Mouse (Mus musculus) layer of hippocampus, postnatal 14 days (tissue): ENCODE measurements at regions not wholly inside any gene's neighbourhood (a gene's known extent, or its start where the extent isn't known, plus 50 kb on each side); places are given as distances from the start of the nearest gene placed in this dataset.
"Not testable (repeated sequence)": the region's sequence is repeated elsewhere in the genome, so short reads cannot be mapped to it uniquely, and the experiment has no call there.

Source experiments
- DNase-seq, 2 experiments: peaks; one replicate each; pipeline ENCODE4 v3.0.0; 2021 to 2022; ENCODE audit warnings: low spot score in 2 of 2, mixed read lengths in 1 of 2

DNA sequence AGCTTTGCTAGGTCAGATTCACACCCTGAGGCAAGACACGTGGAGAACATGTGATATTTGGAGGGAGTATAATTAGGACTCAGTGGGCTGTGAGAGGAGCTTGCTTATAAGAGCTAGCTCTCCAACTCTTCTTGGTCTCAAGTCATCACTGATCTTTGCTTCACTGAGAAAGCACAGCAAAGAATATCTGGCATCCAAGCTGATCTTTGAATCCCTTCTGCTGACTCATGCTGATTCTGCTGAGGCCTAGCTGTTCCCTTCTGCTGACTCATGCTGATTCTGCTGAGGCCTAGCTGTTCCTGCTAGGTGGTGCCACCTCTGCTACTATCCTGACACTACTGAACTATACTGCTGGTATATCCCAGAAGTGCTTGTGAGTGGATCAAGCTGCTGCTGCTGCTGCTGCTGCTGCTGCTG lies 639.0 kb upstream of the Slc8a1 start:
- no peak for DNase-seq

DNA sequence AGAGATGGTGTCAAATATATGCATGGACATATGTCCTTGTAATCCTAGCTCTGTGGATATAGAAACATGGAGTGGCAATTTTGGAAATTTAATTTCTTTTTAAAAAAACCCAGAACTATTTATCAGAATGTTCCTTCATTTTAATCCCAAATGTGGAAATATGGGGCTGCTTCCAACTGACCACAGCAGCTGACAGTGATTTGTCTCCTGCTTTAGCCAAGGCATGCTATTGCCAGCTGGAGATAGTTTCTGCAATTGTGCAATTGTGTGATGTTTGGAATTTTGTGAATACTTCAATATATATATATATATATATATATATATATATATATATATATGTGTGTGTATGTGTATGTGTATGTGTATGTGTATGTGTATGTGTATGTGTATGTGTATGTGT lies 629.7 kb upstream of the Slc8a1 start:
- no peak for DNase-seq

DNA sequence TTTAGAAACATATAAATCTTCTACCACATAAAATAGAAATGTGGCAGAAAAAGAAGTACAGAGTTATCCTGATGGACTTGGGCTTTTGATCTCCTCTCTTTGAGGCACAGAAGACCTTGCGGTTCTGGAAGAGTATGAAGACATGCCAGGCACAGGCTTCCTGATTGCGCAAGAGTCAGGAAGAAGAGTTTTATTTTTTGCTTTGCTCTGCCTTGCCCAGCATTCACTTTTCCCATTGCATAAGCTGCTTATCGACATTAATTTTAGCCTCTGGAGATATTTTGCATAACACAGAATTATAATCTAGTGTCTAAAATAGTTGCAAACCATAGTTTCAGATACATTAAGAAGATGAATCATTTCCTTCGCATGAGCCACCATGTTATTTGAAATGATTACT lies 627.8 kb upstream of the Slc8a1 start:
- DNase-seq, result no peak

DNA sequence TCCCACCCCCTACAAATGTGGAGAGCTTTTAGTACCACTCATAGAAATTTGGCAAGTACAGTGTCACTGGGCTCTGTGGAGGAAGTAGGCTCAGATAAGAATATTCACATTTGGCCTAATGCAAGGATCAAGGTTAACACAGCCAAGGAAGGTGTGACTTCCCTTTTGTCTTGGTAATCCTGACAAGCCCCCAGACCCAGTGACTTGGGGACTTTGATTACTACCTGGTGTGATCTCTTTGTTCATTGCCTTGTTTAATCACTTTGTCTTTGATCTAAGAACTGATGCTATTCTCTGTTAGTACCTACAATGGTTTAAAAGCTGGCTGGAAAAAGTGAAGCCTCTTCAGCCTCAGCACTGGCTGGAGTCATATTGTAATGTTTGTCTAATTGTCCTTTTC lies 610.5 kb upstream of the Slc8a1 start:
- no peak for DNase-seq

DNA sequence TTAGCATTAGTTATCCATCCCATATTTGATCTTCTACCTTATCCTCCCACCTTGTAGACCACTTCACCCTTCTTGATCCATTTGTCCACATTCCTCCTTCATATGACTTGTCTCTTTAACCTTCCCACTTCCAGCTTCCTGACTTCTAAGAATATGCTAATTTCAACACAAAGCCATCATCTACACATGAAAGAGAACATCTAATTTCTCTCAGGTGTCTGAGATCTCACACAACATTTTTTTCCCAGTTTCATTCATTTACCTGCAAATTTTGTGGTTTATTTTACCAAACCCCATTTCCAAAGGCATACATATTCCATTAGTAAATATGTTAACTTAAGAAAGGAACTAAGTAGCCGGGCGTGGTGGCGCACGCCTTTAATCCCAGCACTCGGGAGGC lies 593.3 kb upstream of the Slc8a1 start:
- no peak for DNase-seq

DNA sequence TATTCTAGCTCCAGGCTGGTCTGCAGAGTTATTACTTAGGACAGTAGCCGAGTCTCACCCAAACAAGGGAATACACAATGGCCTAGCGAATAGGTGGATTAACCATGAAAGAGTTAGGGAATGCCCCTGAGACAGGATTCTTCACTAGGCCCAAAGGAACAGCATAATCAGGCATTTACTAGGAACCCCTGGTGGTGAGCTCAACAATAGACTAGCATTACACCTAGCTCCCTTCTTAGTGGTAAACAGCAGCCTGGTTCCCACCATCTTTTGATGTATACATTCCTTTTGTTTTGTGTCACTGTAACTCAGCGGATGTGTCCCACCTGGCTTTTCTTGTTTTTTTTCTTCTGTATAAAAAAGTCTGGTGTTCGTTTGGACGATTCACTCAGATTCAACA lies 574.0 kb upstream of the Slc8a1 start:
- DNase-seq, result no peak

DNA sequence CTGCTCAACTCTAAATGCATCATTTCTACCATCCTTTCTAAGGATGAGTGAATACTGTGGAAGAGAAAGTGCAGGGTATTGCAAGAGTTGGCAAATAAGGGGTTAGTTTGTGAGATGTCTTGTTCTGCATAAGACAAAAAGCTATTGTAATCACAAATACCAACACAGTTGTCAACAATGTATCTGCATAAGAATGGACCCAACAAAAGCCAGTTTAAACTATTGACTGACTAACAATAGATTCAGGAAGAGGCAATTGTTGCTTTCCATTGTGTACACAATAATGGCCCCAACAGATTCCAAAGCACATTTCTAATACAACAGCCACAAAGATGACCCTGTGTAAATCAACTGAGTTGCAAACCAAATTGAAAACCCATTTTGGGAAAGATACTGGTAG lies 568.2 kb upstream of the Slc8a1 start:
- no peak for DNase-seq

DNA sequence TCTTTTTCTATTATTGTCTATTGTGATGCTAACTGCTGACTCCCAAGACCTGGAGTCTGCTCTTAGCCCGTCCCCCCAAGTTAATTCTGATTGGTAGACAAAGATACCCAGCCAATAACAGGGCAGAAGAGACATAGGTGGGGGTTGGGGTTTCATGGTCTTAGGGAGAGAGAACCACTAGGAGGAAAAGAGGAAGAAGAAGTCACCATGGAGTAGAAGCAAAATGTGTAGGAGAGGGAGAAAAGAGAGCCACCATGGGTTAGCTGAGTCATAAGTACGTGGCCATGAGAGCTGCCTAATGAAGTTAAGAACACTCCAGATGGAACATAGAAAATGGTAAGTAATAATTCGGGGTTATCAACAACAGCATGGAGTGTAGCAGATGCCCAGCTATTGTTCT lies 539.6 kb upstream of the Slc8a1 start:
- DNase-seq, result no peak

DNA sequence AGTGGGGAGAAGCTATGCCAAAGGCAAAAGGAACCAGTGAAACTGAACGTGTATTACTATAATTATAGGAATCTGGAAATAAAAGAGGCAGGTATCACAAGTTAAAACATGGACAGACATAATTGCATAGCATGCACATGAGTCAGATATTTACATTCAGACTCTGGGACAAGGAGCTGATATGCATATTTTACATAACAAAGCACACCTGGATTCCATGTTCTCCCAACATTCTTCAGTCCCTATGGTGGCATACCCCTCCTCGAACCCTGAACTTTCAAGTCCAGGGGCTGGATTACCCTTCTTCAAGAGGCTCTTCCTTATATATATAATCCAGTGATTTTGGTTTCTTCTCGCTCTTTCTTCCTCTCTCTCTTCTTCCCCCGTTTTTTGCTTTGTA lies 535.8 kb upstream of the Slc8a1 start:
- no peak for DNase-seq

DNA sequence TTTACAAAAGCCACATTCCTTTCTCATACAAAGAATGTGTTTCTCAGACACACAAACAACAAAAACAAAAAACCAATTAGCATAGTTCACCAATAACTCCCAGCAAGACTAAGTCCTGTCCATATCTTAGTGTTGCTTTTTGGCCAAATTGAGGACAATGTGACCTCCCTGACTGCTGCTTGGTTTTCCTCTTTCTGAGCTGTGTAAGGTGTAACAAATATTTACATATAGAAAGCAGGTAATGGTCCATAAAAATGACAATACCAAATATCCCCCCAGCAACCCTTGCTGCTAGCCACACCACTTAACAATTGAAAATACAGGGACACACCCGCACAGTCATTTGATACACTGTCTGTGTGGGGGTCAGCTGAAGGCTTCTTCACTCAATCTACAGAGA lies 534.7 kb upstream of the Slc8a1 start:
- DNase-seq, result no peak

DNA sequence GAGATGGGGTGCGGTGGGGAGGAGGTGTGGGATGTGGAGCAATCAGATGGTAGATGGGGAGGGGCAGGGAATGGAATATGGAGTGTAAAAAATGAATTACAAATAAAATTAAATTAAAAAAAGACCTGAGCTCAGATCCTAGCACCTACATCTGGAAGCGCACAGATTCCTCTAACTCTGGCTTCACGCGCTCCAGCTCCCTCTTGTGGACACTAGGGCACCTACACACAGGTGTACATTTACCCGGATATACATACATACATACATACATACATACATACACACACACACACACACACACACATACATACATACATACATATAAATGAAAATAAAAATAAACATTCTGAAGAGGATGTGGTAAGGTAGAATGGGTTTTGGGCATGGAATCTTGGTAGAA lies 528.7 kb upstream of the Slc8a1 start:
- not testable (repeated sequence) for DNase-seq

DNA sequence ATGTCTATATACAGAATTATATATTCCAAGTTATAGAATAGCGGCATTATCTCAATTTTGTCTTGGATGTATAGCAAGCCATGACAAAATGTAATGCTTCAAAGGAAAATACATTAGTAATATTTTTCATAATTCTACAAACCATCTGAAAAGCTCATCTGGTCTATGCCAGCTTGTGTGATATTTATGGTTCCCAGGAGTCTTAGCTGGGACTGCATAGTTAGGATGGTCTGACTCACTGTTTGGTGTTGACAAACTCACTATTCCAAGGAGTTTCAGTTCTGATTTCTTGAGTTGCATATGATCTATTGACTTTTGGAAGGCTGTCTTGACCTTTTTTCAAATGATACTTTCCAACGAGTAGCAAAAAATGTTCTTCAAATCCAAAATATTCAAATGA lies 514.2 kb upstream of the Slc8a1 start:
- DNase-seq, result no peak

DNA sequence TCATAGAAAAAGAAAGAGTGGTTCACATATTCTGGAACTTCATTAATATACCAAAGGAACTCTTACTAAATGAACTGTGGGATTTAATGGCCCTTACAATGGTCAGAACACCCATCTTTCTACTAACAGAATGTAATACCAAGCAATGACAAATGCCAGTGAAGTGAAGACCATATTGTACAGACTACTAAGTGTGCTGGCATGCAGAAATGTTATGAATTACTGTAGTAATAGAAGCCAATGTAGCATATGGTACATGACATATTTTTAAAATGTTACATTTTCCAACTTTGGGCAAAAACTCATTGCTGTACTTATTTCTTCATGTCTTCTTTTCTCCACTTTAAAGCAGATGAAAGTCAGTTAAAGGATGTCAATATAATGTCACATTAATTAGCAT lies 513.7 kb upstream of the Slc8a1 start:
- peak in 1 of 2 experiments; percentile 31 for DNase-seq

DNA sequence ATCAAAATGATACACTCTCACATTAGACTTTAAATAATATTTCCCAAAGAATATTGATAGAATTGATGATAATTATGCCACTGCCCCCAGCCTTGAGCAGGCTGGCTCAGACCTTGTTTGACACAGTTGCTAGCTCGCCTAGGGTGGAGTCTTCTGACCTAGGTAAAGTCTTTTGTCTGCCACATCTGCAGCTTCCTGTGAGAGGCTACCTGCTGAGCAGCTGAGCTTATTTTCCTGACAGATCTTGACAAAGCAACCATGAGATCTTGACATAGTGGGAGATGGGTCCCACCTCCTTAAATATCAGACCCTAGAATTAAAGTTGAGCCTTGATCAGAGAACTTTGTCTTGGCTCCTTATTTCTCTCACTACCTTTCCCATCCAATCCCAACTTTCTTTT lies 500.2 kb upstream of the Slc8a1 start:
- no peak for DNase-seq

DNA sequence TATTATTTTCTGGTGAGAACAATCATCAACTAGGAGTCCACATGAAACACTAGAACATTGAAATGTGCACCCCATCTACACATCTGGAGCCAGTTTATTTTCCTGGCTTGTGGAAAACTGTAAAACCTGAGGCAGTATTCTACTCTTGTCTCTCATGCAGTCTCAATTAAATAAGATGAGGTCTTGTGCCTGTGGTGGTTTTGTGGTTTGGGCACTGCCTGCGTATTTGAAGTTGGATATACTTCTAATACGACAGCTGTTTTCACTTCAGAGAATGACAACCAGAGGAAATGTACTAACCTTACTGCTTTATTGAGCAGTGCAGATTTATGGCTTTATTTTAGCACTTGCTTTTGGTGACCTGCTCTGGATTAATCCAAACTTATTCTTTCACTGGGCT lies 499.3 kb upstream of the Slc8a1 start:
- no peak for DNase-seq

DNA sequence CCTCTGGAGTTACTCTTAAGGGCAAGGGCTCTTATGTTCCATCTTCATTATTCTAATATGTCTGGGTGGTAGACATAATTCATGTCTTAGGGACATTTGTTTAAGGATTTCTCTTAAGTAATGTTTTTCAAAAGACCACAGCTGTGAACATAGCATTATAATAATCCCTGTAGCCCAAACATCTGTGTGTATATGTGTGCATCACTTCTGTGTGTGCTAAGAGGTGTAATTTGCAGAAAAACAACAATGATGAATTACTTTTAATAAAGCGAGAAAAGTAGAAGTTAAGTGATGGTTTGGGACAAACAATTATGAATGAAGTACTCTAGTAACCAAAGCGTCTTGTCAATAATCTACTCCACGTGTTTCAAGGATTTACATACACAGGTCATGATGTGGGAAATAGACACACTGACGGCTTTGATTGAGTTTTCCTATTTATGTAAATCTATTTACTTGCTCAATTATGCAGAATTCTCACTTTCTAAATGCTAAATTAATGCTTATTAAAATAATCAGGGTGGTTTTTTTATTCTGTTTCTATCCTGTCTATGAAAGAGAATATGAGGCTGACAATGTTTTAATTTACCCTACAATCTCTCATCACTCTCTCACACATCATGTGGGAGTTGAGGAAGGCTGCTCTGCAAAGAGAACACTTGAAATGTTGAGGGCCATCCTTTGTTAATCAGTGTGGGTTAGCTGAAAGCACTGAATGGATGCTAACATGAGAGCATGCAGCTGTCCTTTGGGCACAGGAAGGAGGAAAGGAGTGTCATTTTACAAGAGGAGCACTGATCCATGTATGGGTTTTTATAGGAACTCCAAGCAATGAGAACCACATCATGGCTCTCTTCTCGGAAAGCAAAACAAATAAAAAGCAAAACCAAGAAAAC lies 477.8 kb upstream of the Slc8a1 start:
- DNase-seq, result no peak

DNA sequence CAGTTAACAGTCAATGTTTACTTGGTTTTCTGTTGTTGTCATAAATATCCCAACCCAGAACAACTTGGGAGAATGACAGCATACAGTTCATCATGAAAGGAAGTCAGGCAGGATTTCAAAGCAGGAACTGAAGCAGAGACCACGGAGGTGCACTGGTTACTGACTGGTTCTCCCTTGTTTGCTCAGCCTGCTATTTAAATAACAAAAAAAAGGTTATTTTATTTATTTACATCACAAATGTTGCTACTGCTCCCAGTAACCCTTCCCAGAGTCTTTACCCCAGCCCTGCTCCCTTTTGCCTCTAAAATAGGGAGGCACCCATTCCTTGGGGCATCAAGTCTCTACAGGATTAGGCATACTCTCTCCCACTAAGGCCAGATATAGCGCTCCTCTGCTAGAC lies 461.8 kb upstream of the Slc8a1 start:
- no peak for DNase-seq

DNA sequence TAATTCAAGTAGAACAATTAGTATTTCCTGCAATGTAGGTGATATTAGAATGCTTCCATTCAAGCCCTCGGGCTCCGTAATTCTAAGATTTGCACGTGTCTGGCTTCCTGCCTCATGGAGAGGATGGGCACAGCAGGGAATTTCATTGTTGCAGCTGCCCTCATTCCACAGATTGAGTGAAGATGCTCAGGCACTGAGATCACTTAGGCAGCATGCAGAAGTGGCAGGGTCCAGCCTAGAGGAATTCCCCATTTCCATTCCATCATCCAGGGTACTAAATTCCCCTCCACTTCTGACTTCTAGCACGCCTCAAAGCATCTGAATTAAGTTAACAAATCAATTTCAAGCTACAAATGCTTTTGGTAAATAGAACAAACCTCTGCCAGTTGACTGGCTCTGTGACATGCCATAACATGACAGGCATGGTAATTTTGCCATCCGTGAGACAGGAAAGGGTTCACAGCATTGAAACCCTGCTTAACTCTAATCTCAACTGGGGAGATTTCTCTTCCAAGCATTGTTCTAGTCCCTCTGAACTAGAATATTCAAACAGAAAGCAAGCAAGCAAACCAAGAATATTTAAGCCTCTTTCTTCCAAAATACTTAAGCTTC lies 461.0 kb upstream of the Slc8a1 start:
- no peak for DNase-seq

DNA sequence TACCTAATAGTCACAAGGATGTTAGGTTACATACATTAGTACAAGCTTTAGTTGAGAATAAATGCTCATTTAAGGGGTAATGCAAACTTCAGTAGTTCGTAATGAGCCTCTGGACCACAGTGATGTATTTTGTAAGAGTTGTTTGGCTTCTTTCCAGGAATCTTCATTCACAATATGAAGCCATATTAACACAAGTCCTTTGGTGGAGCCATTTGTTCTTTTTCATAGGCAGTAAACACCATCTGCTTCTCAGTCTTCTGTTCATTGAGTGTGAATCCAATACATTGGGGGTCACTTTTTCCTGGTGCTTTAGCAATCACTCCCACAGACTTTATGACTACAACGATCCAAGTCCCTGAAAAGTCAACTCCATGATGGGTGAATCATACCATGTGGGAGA lies 446.1 kb upstream of the Slc8a1 start:
- DNase-seq, result peak in 1 of 2 experiments; percentile 21

DNA sequence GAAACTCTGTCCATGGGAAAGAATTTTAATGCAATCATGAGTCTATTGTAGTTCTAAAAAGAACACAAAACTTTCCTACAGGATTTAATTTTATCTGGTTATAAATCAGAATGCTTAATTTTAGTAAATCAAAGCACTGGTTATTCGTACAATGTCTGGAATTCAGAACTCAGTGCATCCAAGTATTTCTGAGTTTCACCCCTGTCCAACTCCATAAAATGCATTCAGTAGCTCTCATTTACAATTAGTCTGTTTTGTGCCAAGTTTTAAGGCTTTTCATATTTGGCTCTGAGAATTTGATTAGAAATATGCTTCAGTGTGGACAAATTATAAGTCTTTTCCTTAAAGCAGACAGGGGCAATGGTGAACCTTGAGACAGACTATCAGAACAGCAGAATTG lies 433.0 kb upstream of the Slc8a1 start:
- no peak for DNase-seq

DNA sequence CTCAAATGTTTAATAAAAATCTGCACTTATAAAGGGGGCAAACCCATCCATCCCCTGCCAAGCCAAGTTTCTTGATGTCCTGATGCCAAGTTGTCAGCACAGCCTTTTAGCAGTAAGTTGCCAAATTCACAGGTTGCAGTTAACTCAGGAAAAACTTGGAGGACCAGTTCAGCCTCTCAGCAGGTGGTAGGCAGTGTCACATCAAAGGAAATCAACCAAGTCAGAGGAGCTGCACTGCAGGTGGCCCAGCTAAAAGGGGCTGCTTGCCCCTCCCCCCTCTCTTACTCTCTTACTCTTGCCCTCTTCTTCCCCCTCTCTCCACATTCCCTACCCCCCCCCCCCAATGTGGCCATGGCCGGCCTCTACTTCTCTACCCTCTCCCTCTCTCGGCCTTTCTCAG lies 415.3 kb upstream of the Slc8a1 start:
- DNase-seq, result no peak

DNA sequence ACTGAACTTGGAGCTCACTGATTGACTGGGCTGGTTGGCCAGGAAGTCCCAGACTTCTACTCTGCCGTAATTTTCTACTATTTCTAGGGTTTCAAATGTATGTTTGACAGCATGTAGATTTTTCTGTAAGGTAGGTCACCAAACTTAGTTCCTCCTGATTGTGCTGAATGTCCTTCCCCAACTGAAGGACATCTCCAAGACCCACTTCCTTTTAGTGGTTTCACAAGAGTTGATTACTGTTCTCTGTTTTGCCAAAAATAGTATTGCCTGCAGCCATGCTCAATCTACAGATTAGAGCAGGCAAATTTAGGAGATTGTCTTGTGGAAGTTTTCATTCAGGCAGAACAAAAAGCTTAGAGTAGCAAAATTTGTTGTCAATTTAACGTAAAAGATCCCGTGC lies 396.7 kb upstream of the Slc8a1 start:
- DNase-seq, result no peak

DNA sequence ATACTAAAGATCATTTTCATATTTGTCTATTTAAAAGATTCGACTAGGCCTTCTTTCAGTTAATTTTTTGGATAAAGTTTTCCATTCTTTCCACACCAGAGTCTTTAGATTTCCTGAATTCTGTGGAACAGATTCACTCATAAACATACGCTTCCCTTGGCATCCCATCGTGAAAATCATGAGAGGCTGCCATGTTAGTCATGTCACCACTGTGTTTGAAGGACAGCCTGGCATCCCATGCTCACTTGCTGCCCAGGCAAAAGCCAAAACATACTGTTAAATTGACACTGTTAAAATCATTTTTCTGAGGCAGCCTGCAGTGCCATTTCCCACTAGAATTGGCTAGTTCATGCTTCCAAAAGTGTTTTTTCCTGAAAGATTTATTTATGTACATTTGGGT lies 394.8 kb upstream of the Slc8a1 start:
- DNase-seq, result peak in 1 of 2 experiments; percentile 18
